Mouse (Mus musculus) gastrocnemius, adult 8-10 months (tissue): Measurements from ENCODE around the gene Sfrp4. TPM values are rescaled to one million over a fixed set of nuclear protein-coding genes. Genes with fewer than 3 reads are reported as not detected.

Experiments
- DNase-seq, 2 experiments: peaks; one replicate each; pipeline ENCODE4 v3.0.0; 2022; ENCODE audit warnings: low spot score in 2 of 2
- total RNA-seq, 4 experiments: library from RNA; stranded (reverse); gene quantifications; 2 replicates each; pipeline ENCODE4 v1.2.4; 2022

The Sfrp4 gene
- total RNA-seq, 4 experiments from 2014 or later = 0.63 to 2.2 (median 2.1) TPM

DNA sequence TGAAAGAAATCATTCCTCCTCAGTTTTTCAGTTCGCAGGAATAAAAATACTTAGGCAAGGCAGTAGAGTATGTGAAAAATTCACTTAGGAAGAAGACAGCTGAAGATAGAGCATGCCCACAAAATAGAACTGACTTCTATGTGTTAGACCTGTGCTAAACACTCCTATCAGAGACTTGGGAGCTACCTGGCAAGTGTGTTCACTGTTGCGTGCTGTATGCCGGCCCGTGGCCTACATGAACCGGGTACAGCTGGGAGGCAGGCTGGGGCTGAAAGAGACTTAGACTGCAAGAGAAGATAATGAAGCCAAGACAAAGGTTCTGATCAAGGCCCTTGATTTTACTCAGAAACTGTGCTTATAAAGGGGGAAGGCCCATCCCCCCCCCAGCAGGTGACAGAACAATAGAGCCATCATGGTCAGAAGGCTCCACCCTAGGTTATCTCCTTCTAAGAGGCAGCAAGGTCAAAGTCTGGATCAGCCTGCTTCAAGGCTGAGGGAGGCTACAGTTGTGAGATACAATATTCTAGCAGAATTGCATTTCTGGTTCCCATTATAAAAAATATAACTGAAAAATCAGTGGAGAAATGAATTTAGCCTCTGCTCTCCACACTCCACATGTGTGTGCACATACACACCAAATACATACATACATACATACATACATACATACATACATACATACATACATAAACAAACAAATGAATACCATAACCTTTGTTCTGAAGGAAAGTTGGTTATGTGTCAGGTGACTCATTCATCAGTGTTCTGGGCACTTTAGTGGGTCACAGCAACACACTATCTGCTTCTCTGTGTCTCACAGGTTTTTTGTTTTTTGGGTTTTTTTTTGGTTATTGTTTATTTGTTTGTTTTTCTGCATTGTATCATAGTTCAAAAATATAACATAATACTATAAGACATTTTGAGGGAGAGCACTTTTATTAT, 8.1 kb downstream of the Sfrp4 start:
- DNase-seq = no peak

DNA sequence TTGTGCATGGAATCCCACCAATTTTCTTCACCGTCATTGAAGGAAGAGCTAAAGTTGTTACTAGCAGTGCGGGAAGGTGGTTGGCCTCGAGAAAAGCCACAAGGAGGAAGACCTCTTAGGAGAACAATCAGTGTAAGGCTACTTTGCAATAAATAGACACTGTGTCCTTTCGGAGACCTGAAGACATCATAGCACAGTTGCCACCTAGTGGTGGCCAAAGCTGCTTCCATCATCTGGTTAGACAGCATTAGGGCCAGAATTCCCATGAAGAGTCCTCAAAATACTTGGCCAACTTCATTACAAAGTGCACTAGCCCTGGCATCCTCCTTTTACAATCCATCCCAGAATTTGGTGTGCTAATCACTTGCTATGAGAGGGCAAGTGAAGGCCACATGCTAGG, 13.2 kb downstream of the Sfrp4 start:
- no peak for DNase-seq

DNA sequence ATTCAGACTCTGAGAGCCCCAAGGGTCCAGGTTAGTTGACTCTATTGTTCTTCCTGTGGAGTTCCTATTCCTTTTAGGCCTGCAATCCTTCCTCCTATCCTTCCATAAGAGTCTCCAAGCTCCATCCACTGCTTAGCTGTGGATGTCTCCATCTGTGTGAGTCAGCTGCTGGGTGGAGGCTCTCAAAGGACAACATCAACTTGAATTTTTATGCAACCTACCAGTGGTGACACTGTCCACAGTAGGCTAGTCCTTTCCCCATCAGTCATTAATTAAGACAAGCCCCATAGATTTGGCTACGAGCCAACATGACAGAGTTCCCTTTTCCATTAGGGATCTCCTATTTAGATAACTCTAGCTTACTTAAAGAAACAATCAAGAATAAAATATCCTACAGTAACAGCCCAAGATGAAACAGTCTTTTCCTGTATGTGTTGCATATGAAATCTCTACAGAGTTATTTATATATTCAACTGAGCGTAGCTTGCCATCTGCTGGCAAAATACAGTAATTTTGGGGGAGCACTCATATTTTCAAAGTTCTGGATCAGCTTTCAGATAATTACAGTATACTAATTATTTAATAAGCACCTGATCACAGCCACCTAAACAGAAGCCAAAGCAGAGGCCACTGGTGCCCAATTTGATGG, 17.4 kb downstream of the Sfrp4 start:
- no peak for DNase-seq

DNA sequence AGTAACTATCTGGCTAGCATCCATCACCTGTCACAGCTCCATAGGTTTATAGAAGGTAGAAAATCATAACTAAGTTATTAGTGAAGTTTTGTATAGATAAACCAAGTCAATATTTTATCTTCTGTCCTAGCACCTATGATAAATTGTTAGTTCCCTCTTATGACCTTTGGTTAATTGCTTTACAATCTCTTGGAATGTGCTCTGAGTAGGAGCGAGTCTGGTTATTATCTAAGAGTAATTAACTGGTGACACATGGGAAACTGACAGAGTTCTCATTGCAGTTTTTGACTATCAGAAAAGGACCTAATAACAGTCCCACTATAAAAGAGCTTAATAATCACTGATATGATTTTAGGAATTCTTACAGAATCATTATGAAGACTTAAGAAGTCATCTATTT, 20.6 kb downstream of the Sfrp4 start:
- no peak for DNase-seq

DNA sequence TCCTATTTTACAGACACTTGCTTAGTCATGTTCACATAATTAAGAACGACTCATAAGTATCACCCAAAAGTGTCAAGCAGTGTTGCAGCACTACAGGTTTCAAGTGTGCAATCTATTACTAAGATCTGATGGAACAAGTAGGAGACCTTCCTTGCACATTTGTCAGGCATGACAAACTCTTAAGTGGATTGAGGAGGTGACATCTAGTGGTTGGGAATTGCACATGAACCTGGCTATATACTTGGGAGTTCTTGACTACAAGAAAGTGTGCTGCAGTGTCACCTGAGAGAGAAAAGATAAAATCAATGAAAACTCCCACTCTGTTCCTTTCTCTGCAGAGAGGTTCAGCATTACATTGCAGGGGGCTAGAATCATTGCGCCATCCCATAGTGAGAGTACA, 21.3 kb downstream of the Sfrp4 start:
- no peak for DNase-seq

DNA sequence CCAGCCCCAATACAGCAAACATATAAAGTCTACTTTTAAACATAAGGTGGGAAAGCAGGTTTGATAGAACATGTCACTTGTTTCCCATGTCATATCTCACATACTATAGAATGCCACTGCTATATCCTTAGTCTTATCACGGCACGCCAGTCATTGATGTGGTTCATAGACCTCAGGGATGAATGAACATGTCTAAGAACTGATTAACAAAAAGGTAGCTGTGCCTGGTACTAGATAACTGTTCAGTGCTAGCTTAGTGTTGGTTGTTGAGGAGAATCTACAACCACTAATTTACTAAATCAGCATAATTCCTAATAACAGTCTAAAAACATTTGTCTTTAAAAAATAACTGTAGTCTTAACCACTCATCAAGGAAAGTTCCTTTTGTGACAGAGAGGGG, 26.9 kb downstream of the Sfrp4 start:
- no peak for DNase-seq

DNA sequence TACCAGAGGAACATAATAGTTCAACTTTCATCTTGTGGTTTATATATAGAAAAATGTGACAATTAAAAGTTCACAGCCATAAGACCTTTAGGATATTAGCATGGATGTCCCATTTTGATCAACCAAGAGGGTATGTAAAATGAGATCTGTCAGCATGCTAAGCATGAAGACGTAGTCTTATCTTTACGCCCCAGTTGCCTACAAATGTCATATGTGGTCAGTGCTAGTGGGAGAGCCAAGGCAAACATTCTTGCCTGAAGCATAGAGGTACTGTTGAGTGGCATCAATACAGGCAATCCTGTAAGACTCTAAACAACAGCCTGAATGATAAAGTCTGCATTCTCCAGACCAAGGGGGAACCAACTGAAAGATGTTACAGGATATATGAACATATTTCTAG, 29.5 kb downstream of the Sfrp4 start:
- no peak for DNase-seq

DNA sequence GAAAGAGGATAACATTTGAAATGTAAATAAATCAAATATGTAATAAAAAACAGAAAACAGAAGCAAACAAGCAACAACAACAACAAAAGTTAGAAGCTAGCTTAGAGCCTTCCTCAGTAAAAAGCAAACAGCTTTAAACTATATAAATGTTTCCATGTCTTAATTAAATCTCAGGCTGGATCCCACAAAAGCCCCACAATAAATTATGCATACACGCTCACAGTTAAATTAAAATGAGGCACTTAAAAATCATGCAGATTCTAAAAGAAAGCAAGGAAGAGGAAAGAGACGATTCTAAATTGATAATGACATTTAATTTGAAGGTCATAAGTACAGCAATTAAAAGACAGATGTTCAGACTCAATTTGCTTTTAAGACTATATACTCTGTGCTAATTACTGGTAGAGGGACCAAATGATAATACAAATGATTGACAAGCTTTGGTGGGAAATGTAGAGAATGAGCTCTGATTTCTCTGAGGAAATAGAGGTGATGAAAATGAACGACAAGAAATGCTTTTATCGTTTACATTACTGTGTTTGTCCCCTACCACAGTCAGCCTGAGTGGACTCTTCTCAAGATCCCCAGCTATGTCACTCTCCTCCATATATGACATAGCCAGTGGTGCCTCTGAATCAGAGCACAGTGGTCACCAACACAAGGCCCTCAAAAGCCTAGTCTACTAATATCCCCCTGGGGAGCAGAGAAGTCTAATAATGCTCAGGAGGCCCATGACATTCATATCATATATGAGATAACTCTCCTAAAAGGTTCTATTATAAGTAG, 45.6 kb downstream of the Sfrp4 start:
- DNase-seq = no peak

DNA sequence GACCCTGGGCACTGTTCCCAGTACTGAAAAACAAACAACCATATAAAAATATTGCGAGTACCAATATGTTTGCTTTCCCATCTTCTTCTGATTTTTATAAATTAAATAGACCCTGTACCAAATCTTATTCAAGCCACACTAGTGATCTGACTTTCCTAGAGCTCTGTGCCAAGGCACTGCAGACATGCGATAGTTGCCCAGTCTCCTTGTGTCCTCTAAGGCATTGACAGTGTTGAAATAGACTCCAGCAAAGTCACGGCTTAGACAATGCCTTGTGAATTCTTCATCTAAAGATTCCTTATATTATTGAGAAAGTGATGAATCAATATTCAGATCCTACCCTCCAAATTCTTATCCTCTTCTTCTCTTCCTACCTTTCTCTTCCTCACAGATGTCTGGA, 51.1 kb downstream of the Sfrp4 start:
- no peak for DNase-seq

DNA sequence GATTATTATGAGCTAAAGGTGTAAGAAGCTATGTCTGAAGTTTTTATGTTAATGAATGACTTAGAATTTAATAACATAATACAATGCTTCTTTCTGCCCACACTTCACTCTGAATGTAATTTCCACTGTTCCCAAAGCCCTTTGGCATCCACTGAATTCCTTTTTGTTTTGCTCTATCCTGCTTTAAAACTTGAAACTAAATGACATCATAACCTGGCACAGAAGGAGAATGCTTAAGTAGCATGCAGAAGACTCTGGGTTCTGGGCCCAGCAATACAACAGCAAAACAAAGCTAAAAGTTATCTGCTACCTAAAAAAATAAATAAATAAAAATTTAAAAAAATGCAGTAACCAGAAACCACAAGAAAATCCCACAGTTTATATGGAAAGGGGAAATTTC, 51.7 kb downstream of the Sfrp4 start:
- no peak for DNase-seq

Other genes with a start within 250 kb of the Sfrp4 start
- 1 to 10 TPM; 5.9 to 8.8 (median 7.1) TPM for gene Stard3nl, start 227.3 kb upstream of the Sfrp4 start, total RNA-seq
- 100 to 1,000 TPM in 3 of 4 experiments, 10 to 100 TPM in 1; 90.8 to 132 (median 107) TPM for gene Epdr1, start 3.2 kb upstream of the Sfrp4 start, total RNA-seq
- not detected for gene Nme8, start 74.7 kb downstream of the Sfrp4 start, total RNA-seq
- gene Gpr141, start 201.2 kb downstream of the Sfrp4 start, total RNA-seq = not detected